Mouse (Mus musculus) heart, embryonic 14.5 days (tissue): ENCODE measurements around the gene Mamdc2. TPM values are rescaled to one million over a fixed set of nuclear protein-coding genes. Genes with fewer than 3 reads are reported as not detected.

ENCODE experiments used
- ATAC-seq: fragments of 200-750 bp; cut with Nextera tagmentation; 2 replicates; pipeline ENCODE4 v1.8.0; 2017; ENCODE audit warnings: low read depth, moderate TSS enrichment; ENCODE audit not compliant: insufficient number of reproducible peaks, insufficient read depth, low FRiP score
- H3K27ac ChIP-seq, 2 experiments: fragments of 200-500 bp in 1 of 2; fragments of 300-500 bp in 1 of 2; sonication (generic) in 1 of 2; replicated peaks in 1 of 2; 2 replicates each; pipeline ENCODE4 v1.5.1; 2012 to 2014; ENCODE audit warnings: low read depth in 2 of 2, low read length in 2 of 2, control low read depth in 1 of 2, mild to moderate bottlenecking in 1 of 2, mixed read lengths in 1 of 2; ENCODE audit not compliant: control insufficient read depth in 1 of 2, insufficient read depth in 1 of 2
- H3K27me3 ChIP-seq: fragments of 300-500 bp; sonication (generic); 2 replicates; pipeline ENCODE4 v1.6.1; 2014; ENCODE audit warnings: mild to moderate bottlenecking, low read length, control low read depth; ENCODE audit not compliant: control insufficient read depth, insufficient read depth
- H3K36me3 ChIP-seq: fragments of 300-500 bp; sonication (generic); 2 replicates; pipeline ENCODE4 v1.6.1; 2014; ENCODE audit warnings: mild to moderate bottlenecking, control low read depth, low read length, mixed read lengths; ENCODE audit not compliant: control insufficient read depth, insufficient read depth
- H3K4me1 ChIP-seq, 2 experiments: fragments of 200-500 bp in 1 of 2; fragments of 300-500 bp in 1 of 2; sonication (generic) in 1 of 2; 2 replicates each; pipeline ENCODE4 v1.6.1; 2012 to 2014; ENCODE audit warnings: low read length in 2 of 2, control low read depth in 1 of 2, mixed read lengths in 1 of 2; ENCODE audit not compliant: control insufficient read depth in 2 of 2, insufficient read depth in 2 of 2
- H3K4me2 ChIP-seq: fragments of 300-500 bp; sonication (generic); 2 replicates; pipeline ENCODE4 v1.6.1; 2014; ENCODE audit warnings: mild to moderate bottlenecking, low read length
- H3K4me3 ChIP-seq, 2 experiments: fragments of 200-500 bp in 1 of 2; fragments of 300-500 bp in 1 of 2; sonication (generic) in 1 of 2; 2 replicates each; pipeline ENCODE4 v1.5.1; 2012 to 2014; ENCODE audit warnings: low read length in 2 of 2, mild to moderate bottlenecking in 2 of 2, control low read depth in 1 of 2, low read depth in 1 of 2, moderate library complexity in 1 of 2; ENCODE audit not compliant: control insufficient read depth in 1 of 2, insufficient read depth in 1 of 2
- H3K9ac ChIP-seq: fragments of 300-500 bp; sonication (generic); 2 replicates; pipeline ENCODE4 v1.6.1; 2014; ENCODE audit warnings: mild to moderate bottlenecking, low read length
- H3K9me3 ChIP-seq: fragments of 300-500 bp; sonication (generic); 2 replicates; pipeline ENCODE4 v1.6.1; 2016; ENCODE audit warnings: low read length, control low read depth; ENCODE audit not compliant: control insufficient read depth
- WGBS: fragments of 180-500 bp; shearing (Covaris S2); extraction: QIAGEN DNeasy Blood & Tissue Kit; methylation state at CpG from one replicate; pipeline ENCODE4 v1.1.7; 2014; 5-methylcytosine and 5-hydroxymethylcytosine counted together
- polyA plus RNA-seq: library from polyadenylated mRNA; unstranded; fragments of >200 nt; fragmentation: Nextera tagmentation; extraction: Ambion mirVana; gene quantifications from 2 replicates; pipeline ENCODE4 v1.2.1, GENCODE M21; 2014

Gene Mamdc2
- polyA plus RNA-seq, 1 experiment from 2014 or later = 1.7 TPM

GRCm38 (mm10) chr19:23329346-23329745 is 118.9 kb downstream of the Mamdc2 start:
- Histone ChIP-seq H3K27ac (no peak overlapping the region), H3K4me2 (no peak overlapping the region), H3K9ac (no peak overlapping the region), H3K4me1 (no peaks in the 10 kb centered on the region), H3K4me3 (no peak overlapping the region), H3K36me3 (no peaks in the 10 kb centered on the region), H3K27me3 (no peaks in the 10 kb centered on the region), H3K9me3 (no peaks in the 10 kb centered on the region)
- ATAC-seq = no peak
- 84% methylated on average over 2 of the region's 2 CpGs for WGBS

GRCm38 (mm10) chr19:23327056-23327640 is 121.1 kb downstream of the Mamdc2 start:
- H3K36me3 ChIP-seq = no peaks in the 10 kb centered on the region
- H3K9ac ChIP-seq = no peak overlapping the region
- no peak overlapping the region for H3K27ac ChIP-seq
- H3K4me3 ChIP-seq = no peak overlapping the region
- no peaks in the 10 kb centered on the region for H3K27me3 ChIP-seq
- no peaks in the 10 kb centered on the region for H3K9me3 ChIP-seq
- no peaks in the 10 kb centered on the region for H3K4me1 ChIP-seq
- WGBS = 88% methylated on average over 3 of the region's 3 CpGs
- H3K4me2 ChIP-seq = no peak overlapping the region
- ATAC-seq = no peak

DNA sequence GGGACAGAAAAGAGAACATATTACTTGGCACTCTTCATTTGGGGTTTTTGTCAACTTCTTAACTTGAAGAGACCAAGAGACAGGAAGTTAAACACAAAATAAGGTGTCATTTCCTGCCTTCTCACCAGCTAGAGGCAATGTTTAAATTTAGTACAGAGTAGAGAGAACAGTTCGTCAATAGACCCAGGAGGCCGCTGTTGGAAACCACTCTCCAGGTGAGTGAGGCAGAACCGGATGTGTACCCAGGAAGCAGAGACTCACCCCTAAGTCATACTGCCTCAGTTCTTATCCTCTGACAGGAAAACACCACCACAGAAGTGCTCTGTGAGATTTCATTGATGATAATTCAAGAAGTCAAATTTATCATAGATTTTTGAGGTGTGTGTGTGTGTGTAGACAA is 125.1 kb downstream of the Mamdc2 start:
- Histone ChIP-seq H3K9me3 (no peaks in the 10 kb centered on the region), H3K4me2 (no peak overlapping the region), H3K27ac (no peak overlapping the region), H3K4me3 (no peak overlapping the region), H3K27me3 (no peaks in the 10 kb centered on the region), H3K9ac (no peak overlapping the region), H3K4me1 (no peaks in the 10 kb centered on the region), H3K36me3 (no peaks in the 10 kb centered on the region)
- ATAC-seq = no peak
- 60% methylated on average over 3 of the region's 3 CpGs for WGBS

- no peaks in the 10 kb centered on the region for H3K9me3 ChIP-seq
- no peak overlapping the region for H3K9ac ChIP-seq
- H3K27ac ChIP-seq = no peak overlapping the region
- no peak for ATAC-seq
- no peak overlapping the region for H3K4me3 ChIP-seq
- 81% methylated on average over 5 of the region's 5 CpGs for whole genome bisulfite sequencing
- H3K36me3 ChIP-seq = no peaks in the 10 kb centered on the region
- H3K27me3 ChIP-seq = no peaks in the 10 kb centered on the region
- no peaks in the 10 kb centered on the region for H3K4me1 ChIP-seq
- H3K4me2 ChIP-seq = no peak overlapping the region
Observed at GRCm38 (mm10) chr19:23317989-23318358, 130.3 kb downstream of the Mamdc2 start.

DNA sequence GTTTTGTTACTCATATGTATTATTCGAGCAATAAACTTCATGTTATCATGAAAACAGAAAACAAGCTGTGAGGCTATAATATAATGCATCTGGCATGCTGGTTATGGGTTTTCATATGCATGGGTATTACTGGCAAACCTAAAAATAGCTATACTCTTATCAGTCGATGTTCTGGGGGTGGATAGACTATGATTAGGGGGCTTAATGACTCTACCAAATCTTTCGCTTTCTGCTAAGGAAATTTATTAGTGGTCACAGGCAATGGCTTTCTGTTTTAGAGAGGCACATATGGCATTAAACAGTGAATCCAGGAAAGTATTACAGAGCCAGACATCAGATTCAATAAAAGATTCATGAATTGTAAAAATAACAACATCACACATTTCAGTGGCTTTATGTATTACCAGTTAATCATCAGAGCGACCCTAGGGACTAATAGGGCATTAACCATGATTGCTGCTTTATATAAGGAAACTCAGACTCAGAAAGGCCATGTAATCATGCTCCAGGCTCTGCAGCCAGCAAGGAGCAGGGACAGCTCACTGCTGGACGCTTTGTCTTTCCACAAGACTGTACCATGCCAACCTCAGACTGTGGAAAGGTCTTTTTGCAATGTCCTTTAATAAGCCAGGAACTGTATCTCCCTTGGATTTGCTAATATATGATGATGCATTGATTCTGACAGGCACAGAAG is 130.8 kb downstream of the Mamdc2 start:
- no peaks in the 10 kb centered on the region for H3K4me1 ChIP-seq
- no peaks in the 10 kb centered on the region for H3K9me3 ChIP-seq
- H3K4me3 ChIP-seq = no peak overlapping the region
- WGBS = 55% methylated on average over 5 of the region's 5 CpGs
- ATAC-seq = no peak
- H3K27me3 ChIP-seq = no peaks in the 10 kb centered on the region
- H3K36me3 ChIP-seq = no peaks in the 10 kb centered on the region
- no peak overlapping the region for H3K27ac ChIP-seq
- no peak overlapping the region for H3K4me2 ChIP-seq
- no peak overlapping the region for H3K9ac ChIP-seq

DNA sequence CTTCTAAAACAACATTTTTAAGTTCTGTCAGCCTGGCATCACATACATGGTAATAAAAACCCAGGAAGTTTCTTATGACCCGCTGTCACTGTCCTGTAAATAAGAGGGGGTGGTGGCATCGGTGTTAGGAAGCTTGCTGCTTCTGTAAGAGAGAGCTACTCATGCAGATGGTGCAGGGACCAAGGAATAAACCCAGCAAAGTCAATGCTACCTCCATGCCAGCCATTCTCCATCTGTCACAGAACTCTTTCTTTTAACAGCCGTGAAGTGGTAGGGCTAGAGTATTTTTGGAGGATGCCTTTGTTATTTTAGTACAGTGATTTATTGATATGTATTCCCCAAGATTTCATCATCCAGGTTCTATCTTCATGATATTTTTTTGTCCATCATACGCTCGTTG is 131.4 kb downstream of the Mamdc2 start:
- no peaks in the 10 kb centered on the region for H3K36me3 ChIP-seq
- H3K9ac ChIP-seq = no peak overlapping the region
- ATAC-seq = no peak

GRCm38 (mm10) chr19:23309979-23310378 is 138.3 kb downstream of the Mamdc2 start:
- Histone ChIP-seq H3K9me3 (no peaks in the 10 kb centered on the region), H3K4me3 (no peak overlapping the region), H3K4me2 (no peak overlapping the region), H3K4me1 (no peaks in the 10 kb centered on the region), H3K9ac (no peak overlapping the region), H3K27ac (no peak overlapping the region), H3K27me3 (no peaks in the 10 kb centered on the region), H3K36me3 (no peaks in the 10 kb centered on the region)
- no peak for ATAC-seq
- 90% methylated on average over 2 of the region's 2 CpGs for WGBS

More for the DNA sequence above, 131.4 kb downstream of the Mamdc2 start:
- H3K4me2 ChIP-seq = no peak overlapping the region
- H3K27ac ChIP-seq = no peak overlapping the region
- WGBS = 83% methylated on average over 5 of the region's 5 CpGs
- H3K9me3 ChIP-seq = no peaks in the 10 kb centered on the region
- no peak overlapping the region for H3K4me3 ChIP-seq
- no peaks in the 10 kb centered on the region for H3K27me3 ChIP-seq
- H3K4me1 ChIP-seq = no peaks in the 10 kb centered on the region

- WGBS = 75% methylated on average over 7 of the region's 7 CpGs
- H3K27me3 ChIP-seq = no peaks in the 10 kb centered on the region
- no peak overlapping the region for H3K27ac ChIP-seq
- ATAC-seq = no peak
- no peaks in the 10 kb centered on the region for H3K4me1 ChIP-seq
- H3K4me3 ChIP-seq = no peak overlapping the region
- H3K9me3 ChIP-seq = no peaks in the 10 kb centered on the region
- no peak overlapping the region for H3K9ac ChIP-seq
- no peaks in the 10 kb centered on the region for H3K36me3 ChIP-seq
- no peak overlapping the region for H3K4me2 ChIP-seq
Observed at GRCm38 (mm10) chr19:23306671-23307070, 141.6 kb downstream of the Mamdc2 start.
